Mouse (Mus musculus): ENCODE measurements around the gene Dnajc4.
"Not testable (repeated sequence)": the region's sequence is repeated elsewhere in the genome, so short reads cannot be mapped to it uniquely, and the experiment has no call there.

The Dnajc4 gene

DNA sequence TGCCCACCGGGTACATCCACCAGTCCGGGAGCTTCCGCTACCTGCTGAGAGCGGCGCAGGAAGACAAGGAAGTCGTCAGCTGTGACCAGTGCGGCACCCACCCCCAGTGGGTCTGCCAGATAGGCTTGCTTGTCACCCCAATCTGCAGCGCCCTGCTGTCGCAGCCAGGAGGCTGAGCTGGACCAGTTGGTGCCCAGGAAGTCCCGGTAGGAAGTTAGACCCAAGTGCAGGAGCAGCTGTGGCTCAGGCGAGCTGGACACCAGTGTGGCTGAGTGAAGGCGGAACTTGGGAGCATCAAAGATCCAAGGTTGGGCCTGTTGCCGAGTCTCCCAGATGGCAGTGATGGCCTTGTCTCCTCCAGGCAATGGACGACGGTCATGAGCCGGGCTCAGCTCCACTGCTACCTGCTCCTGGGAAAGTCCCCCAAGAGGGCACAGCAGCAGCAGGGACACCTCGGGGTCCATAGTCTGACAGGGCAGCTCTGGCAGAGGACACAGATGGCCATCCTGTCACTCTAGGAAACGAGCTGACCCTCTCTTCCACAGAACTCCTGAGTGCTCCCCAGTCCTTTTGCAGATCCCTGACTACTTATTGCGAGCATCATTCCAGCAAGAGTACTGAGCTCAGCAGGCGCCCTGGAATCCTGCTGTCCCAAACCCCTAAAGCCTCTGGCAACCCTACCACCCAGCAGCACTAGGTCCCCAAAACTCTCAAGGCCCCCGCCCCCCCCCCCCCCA lies 3.1 kb upstream of the Dnajc4 start:
- DNase-seq (ENCODE audit: low spot score) = no peak

DNA sequence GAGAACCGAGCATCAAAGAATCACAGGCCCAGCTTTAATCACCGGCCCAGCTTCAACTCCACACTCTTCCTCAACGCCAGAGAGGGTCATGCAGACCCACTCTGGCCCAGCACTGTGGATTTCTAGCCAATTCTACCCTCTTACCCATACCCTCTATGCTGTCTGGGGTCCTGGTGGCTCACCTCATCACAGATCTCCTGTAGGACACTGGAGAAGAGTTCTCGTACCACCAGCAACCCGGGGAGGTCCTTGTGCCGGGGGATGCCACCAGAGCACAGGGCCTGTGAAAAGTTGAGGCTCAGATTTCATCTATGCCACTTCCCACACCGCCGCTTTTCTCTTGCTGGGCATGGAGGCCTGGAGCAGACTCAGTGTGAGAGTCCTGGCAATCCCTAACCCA lies 2.1 kb upstream of the Dnajc4 start:
- DNase-seq (ENCODE audit: low spot score) = no peak

DNA sequence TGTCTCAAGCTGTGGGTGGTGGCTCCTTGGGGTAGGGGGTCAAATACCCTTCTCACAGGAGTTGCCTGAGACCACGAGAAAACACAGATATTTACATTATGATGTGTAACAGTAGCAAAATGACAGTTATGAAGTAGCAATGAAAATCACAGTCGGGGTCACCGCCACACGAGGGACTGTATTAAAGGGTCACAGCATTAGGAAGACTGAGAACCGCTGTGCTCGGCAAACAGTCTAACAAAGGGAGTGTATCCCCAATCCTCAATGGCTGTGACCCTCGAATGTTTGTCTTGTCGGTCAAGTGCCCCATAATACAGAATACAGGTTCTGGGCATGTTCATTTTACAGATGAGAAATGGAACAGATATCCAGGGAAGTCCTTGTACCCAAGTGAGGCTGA lies 1.6 kb upstream of the Dnajc4 start:
- no peak for DNase-seq (ENCODE audit: low spot score)

DNA sequence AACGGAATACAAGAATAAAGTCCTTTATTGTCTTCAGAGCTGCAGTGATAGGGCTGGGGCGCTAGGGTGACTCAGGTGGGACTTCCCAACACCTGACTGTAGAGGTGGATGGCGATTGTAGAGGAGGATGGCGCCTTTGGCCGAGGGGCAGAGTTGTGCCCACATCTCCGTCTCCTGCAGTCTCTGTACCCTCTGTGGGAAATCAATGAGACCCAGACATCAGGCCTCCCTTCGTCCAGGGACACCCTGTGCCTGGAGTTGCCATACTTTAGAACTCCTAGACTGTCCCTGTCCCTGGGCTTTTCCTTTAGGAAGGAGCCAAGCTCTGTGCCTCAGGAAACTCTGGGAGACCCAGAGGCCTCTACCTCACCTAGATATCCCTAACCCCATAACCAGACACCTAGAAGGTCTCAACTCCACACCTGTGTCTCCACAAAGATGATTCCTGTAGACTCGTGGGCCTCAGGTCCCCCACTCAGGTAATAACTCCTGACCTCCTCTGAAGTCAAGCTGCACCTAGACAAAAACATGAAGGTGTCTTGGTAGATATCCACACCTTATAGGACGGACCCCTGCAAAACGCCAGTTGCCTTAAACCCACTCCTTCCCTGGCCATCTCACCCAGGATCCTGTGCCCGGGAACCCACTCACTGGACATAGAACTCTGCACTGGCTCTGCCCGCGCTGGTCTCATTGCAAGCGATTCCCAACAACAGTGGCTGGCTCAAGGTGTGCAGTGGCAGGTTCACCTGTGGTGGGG lies 819 bp upstream of the Dnajc4 start:
- DNase-seq (ENCODE audit: low spot score) = no peak

DNA sequence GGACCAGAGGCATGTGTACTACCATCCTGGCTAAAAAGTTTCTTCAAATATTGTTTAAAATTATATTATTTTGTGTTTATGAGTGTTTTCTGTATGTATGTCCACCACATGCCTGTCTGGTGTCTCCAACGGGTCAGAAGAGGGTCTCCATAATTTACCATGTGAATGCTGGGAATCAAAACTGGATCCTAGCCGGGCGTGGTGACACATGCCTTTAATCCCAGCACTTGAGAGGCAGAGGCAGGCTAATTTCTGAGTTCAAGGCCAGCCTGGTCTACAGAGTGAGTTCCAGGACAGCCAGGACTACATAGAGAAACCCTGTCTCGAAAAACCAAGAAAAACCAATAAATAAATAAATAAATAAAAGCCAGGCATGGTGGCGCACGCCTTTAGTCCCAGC lies 1.2 kb downstream of the Dnajc4 start:
- DNase-seq (ENCODE audit: low spot score) = not testable (repeated sequence)

DNA sequence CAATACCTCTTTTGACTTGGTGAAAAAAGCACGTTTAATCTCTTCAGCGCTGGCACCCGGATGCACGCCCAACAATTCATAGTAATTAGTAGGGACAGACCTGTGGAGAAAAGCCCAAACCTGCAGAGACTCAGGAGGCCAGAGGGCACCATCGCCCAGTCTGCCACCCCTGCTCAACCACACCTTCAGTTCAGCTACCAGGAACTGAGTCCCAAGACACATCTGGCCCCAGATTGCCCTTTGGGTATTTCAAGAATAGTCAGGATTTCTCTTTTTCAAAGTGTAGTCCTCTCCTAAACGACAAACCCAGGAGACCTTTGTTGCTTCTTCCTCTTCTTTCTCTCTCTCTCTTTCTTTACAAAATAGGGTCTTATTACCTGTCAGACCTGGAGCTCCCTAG lies 1.7 kb downstream of the Dnajc4 start:
- no peak for DNase-seq (ENCODE audit: low spot score)

DNA sequence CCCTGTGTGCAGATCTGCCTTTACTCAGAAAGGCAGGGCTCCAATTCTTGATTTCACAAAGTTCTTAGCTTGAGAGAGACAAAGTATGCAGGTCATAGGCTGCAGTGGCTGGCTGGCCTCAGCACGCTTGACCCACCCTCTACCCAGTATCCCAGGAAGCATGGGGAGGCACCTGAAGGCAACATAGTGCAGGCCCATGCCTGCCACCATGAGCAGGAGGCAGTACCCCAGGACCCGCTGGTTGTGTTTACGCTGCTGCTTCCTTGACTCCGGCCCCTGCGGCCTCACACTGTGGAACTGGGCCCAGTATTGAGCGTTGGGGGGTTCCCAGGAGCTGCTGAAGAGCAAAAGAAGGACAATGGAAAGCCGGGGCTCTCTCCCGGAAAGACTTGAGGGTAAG lies 3.1 kb downstream of the Dnajc4 start:
- no peak for DNase-seq (ENCODE audit: low spot score)

DNA sequence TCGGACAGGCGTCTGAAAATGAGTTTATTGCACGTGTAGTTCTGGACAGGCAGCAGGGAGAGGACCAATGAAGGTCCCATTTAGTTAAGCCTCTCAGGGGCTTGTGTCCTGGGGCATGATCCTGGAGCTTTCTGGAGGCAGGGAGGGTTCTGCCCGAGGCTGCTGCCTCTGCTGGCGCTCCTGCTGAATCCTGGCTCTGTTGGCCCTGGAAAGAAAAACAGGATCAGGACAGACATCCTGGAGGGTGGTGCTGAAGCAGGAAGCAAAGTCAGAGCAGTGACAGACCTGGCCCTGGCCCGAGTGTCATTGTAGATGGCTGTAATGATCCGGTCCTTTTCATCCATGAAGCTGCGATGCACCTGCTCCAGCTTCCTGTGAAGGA lies 4.5 kb downstream of the Dnajc4 start:
- no peak for DNase-seq (ENCODE audit: low spot score)

DNA sequence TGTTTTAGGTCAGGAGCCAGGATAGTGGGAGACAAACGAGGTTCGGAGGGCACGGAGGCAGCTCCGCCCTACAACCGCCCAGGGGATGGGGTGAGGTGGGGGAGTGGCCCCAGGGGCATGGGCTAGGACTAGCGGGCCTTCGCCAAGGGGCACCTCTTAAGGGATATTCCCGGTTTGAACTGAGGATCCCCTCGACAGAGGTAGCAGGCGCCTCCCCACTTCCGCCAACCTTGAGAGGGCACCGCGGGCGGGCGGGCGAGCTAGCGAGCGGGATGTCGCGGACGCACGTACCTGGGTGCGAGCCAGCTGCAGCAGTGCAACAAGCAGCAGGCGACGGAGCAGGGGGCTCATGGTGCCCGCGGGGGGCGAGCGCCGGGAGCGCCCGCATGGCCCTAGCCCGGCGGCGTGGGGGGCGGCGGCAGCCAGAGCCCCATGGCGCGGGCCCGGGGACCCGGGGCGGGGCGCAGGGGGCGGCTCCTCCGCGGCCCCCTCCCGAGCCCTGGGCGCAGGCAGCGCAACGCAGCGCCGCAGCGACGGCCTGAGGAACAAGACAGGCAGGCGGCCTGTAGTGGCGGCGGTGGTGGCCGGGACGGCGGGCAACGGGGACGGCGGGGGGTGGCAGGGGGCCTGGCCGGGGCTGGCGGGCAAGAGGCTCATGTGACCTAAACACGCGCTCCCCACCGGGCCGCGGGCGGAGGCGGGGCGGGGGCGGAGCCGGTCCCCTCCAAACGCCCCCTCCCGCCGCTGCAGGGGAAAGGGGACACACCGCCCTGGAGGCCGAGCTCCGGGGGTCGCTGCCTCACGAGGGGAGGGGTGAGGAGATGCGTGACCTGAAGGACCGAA lies 5.1 kb downstream of the Dnajc4 start, which contains the start of gene Vegfb:
TSS of gene Vegfb (minus strand) at position 591 of the 843 bp plus-strand sequence.
- DNase-seq (ENCODE audit: low spot score) = no peak

DNA sequence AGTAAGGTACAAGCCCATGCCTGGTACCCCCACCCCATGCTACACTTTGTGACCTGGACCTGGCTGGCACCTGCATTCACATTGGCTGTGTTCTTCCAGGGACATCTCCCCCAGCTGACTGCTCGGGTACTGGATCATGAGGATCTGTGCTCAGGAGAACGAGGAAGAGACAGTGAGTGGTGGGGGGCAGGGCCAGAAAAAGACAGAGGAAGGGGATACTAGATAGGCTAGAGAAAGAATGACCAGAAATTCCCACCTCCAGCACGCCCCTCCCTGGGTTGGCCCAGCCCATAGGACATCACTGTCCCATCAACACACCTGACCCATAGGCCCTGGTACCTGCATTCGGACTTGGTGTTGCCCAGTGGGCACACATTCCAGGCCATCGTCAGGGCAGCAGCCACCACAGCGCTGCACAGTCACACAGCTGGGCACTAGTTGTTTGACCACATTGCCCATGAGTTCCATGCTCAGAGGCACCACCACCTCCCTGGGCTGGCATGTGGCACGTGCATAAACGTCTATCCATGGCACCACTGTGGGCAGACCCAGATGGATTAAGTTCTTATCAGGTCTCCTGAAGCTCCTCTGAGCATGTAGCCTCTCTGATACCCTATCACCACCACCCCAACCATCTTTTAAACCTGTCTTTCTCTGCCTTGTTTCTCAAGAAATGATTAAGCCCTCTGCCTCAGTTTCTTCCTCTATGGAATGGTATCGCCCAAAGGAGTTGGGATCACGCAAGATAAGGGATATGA lies 6.2 kb downstream of the Dnajc4 start:
- no peak for DNase-seq (ENCODE audit: low spot score)

DNA sequence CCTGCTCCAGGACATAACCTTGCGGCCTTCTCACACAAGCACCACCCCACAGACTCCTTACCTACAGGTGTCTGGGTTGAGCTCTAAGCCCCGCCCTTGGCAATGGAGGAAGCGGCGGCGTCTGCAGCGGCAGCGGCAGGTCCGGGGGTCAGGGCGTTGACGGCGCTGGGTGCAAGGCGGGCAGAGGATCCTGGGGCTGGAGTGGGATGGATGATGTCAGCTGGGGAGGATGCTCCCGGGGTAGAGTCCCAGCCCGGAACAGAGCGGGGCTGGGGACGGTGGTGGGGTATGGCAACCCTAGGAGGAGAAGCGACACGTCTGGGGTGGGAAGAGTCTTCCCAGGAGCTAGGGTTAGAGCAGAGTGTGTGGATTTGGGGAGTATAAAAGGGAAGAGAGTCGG lies 7.1 kb downstream of the Dnajc4 start:
- no peak for DNase-seq (ENCODE audit: low spot score)

DNA sequence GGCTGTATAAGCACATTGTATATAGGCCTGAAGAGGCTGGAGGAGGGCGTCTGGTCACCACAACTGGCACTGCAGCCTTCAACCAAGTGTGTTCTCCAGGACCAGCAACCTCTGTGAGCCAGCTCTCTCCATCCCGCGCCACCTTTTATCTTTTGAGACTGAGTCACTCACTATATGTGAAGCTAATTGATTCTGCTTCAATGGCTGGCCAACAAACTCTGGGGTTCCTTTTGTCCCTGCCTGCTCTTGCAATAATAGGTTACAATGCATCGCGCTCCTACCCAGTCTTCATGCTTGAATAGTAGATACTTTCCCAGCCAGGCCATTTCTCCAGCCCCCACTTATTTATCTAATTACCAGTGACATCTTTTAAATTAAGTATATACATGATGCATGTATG lies 8.8 kb downstream of the Dnajc4 start:
- no peak for DNase-seq (ENCODE audit: low spot score)

DNA sequence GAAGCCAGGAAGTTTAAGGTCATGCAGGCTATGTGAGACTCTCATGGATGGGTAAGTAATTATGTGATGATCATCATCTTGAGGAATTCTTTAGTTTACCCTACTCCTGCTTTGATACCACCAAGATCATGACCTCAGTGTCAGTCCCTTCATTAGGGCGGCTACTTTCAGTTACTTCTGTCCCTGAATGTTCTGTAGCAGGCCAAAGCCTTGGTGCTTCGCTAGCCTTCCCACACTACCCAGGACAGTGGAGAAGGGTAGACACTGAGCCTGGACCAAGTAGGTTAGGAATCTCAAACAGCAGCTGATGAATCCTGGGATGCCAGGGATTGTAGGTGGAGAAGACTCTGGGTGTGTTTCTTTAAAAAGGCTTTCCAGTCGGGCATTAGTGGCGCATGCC lies 10.9 kb downstream of the Dnajc4 start:
- no peak for DNase-seq (ENCODE audit: low spot score)

DNA sequence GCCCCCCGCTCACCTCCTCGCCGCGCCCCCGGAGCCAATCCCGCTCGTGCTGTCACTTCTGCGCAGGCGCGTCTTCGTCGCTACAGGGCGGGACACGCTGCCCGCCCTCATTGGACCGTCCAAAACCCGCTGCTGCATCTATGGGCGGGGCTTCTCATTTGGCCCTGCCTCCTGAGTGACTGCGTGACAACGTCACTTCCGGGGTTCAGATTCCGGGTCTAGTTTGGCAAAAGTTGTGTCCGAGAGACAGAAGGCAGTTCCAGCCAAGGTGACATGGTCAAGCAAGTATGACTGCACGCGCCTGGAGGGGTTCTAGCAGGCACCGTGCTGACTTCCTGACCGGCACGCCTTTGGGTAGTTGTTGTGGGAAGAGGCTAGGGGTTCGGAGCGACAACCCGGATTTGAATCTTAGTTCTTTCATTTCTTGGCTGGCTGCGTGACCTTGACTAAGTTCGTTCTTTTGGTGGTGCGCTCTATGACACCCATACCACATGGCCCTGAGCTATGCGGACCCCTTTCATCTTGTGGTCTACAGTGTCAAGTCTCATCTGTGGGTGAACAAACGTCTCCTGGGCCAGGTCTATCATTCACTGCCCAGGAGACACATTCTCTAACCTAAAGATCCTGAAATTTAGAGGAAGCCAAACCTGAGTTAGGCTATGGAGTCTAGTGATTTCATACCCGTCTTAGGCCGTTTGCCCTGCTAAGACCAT lies 11.8 kb downstream of the Dnajc4 start, which contains the start of gene Fkbp2:
TSS of gene Fkbp2 (minus strand) at position 121 of the 713 bp plus-strand sequence.
- DNase-seq (ENCODE audit: low spot score) = peak; percentile 98

DNA sequence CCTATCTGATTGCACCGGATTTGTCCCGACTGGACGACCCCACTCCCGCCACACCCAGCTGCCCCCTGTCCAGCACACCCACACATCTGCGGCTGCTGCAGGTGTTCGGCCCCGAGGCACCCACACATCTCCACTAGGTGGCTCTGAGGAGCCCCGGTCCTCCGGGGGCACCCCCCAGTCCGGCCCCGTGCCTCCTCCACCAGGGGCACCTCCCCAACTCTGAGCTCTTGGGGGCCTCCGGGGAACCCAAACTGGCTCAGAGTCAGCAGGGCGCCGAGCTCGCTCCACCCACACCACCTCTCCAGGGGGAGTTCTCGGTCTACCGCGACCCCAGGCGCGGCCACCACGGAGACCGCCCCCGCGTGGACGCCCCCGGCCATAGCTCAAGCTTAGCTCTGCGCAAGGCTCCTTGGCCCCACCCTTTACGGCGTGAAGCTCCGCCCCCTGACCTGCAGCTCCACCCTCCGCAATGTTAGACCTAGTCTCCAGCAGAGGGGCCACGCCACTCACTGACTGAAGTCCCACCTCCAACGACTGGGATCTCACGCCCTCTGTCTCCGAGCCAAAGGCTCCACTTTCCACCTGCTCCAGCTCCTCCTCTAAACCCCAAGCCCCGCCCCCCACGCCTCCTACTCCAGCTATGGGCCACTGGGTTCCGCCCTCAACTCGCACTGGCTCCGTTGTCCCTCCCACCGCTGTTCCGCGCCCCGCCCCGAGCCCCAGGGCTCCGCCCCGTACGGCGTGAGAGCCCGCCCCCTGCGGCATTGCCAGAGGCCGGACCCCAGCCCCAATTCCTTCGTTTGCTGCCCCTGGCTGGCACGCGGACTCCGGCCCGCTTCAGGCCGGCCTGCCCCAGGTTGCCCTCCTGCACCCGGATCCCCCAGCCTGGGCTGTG lies 12.6 kb downstream of the Dnajc4 start:
- peak; percentile 98 for DNase-seq (ENCODE audit: low spot score)

DNA sequence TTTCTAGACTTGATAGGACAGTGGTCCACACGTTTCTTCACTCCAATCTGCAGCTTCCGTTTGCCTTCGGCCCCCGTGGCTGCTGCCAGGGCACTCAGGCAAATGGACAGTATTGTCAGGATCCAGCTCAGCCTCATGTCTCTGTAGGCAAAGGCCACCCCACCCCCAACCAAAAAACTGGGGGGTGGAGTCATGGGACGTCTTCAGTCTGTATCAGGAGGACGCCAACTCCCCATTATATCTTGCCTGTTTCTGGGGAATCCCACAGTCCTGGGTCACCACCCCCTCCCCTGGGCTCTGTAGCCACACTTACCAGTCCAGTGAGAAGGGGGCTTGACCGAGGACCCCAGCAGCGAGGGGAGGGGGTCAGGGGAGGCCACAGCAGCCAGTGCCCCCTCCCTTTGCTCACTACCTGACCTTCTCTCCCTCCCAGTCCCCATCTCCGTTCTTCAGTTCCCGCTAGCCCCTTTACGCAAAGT lies 13.3 kb downstream of the Dnajc4 start:
- no peak for DNase-seq (ENCODE audit: low spot score)

DNA sequence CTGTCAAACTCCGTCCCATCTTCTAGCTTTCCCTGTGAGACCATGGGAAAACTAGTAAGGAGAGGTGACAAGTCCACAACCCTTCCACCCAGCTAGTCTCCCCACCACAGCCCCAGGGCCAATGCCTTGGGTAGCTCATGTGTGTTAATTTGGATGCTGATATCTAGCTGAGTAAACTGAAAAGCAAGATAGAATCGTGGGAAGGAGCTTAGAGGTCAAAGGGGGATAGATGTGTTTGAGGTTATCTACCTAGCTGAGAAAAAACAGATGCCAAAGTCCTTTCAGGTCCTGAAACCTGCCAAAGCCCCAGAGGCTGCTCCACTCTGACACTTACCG lies 13.8 kb downstream of the Dnajc4 start:
- DNase-seq (ENCODE audit: low spot score) = no peak

DNA sequence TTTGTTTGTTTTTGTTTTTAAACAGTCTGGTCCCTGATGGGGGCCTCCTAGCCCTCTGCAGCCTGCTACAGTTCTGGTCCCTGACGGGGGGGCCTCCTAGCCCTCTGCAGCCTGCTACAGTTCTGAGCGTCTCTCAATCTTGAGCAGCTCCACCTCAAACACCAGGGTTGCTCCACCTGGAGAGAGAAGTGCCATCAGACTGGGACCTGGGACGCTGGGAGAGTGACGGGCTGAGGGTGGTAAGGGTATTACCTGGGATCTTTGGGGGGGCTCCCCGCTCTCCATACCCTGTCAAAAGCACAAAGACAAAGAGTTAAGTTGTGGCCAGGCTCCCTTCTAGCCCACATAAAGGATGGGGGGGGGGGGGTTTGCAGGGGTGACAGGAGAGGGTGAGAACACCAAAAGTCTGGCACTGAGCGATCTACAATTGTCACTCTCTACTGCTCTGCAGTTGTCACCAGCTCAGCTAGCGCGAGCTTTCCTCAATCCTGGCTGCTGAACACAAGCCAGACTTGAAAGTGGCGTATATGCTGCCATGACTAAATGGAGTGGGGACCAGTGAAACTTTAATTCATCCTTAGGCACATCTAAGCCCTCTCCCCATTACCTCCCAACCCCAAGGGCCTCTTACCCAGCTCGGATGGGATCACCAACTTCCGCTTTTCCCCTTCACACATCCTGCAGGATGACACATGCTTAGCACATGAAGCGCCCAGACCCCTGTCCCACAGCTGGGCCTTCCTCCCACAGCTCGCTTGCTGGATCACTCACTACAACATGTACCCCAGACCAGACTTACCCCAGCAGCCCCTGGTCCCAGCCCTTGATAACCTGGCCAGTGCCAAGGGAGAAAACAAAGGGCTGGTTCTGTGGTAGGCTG lies 14.4 kb downstream of the Dnajc4 start:
- DNase-seq (ENCODE audit: low spot score) = no peak
